Mouse (Mus musculus) G1E (cell line): ENCODE data around the gene Itga7. TPM values are rescaled to one million over a fixed set of nuclear protein-coding genes. Genes with fewer than 3 reads are reported as not detected.

Experiments
- ATAC-seq: 2 replicates; pipeline ENCODE4 v1.8.0; 2016; ENCODE audit warnings: mild to moderate bottlenecking; ENCODE audit not compliant: insufficient number of reproducible peaks, poor library complexity, low FRiP score, severe bottlenecking; ENCODE audit errors: extremely low read depth
- DNase-seq: peaks from one replicate; pipeline ENCODE4 v3.0.0; 2012; ENCODE audit warnings: low spot score
- H3K27me3 ChIP-seq: 2 replicates; pipeline ENCODE4 v1.6.1; 2012; ENCODE audit warnings: mild to moderate bottlenecking, low read length, inconsistent platforms; ENCODE audit not compliant: insufficient read depth
- H3K36me3 ChIP-seq: replicated peaks from 2 replicates; pipeline ENCODE3; 2012; ENCODE audit warnings: mild to moderate bottlenecking, inconsistent platforms
- H3K4me1 ChIP-seq: 2 replicates; pipeline ENCODE4 v1.6.1; 2012; ENCODE audit warnings: low read depth, low read length, inconsistent platforms, mixed read lengths; ENCODE audit not compliant: insufficient read depth
- H3K4me3 ChIP-seq: 2 replicates; pipeline ENCODE4 v1.5.1; 2012; ENCODE audit warnings: low read depth, mild to moderate bottlenecking, inconsistent platforms, low read length, moderate library complexity, mixed read lengths
- H3K9me3 ChIP-seq: replicated peaks from 2 replicates; pipeline ENCODE4 v1.6.1; 2012; ENCODE audit warnings: inconsistent platforms
- CTCF ChIP-seq: IDR thresholded peaks from 2 replicates; pipeline ENCODE4 v1.5.1; 2012; ENCODE audit warnings: low read depth, low read length, inconsistent platforms, mixed read lengths
- GATA1 ChIP-seq: IDR thresholded peaks from 2 replicates; pipeline ENCODE4 v1.6.1; 2012; ENCODE audit warnings: borderline replicate concordance, low read length, inconsistent platforms, mixed read lengths
- GATA2 ChIP-seq: IDR thresholded peaks from 2 replicates; pipeline ENCODE4 v1.6.1; 2012; ENCODE audit warnings: low read depth, low read length, inconsistent platforms, borderline replicate concordance
- POLR2AphosphoS5 ChIP-seq: IDR thresholded peaks from 2 replicates; pipeline ENCODE4 v1.6.1; 2012; ENCODE audit warnings: low read depth, low read length, inconsistent platforms; ENCODE audit not compliant: insufficient replicate concordance
- TAL1 ChIP-seq: conservative IDR thresholded peaks from 2 replicates; pipeline ENCODE4 v1.6.1; 2012; ENCODE audit warnings: low read depth, low read length, inconsistent platforms, mixed read lengths
- polyA plus RNA-seq: library from polyadenylated mRNA; stranded (reverse); fragments of >175 nt; gene quantifications from 2 replicates; pipeline ENCODE4 v1.2.3, GENCODE M21; 2012
- total RNA-seq, 2 experiments: library from RNA; stranded (forward) in 1 of 2; stranded (reverse) in 1 of 2; fragments of 200-1000 nt in 1 of 2; fragments of >200 nt in 1 of 2; fragmentation: Nextera tagmentation in 1 of 2; gene quantifications; 2 replicates each; pipeline ENCODE4 v1.2.3; 2014 to 2017

Itga7 gene
- total and polyA plus RNA-seq, 3 experiments = 0.02 to 0.33 TPM; not detected in 1

- Histone ChIP-seq H3K4me3 (no peak overlapping the region), H3K36me3 (no peaks in the 10 kb centered on the region), H3K27me3 (peaks cover 66% of the 10 kb centered on the region), H3K4me1 (no peaks in the 10 kb centered on the region), H3K9me3 (no peaks in the 10 kb centered on the region)
- no peak for TF ChIP-seq CTCF
- no peak for TF ChIP-seq TAL1
- TF ChIP-seq GATA1 = no peak
- TF ChIP-seq GATA2 = no peak
- TF ChIP-seq POLR2AphosphoS5 = no peak
- DNase-seq = no peak
- ATAC-seq = no peak
These were observed 2.2 kb upstream of the Itga7 start for GRCm38 (mm10) chr10:128931441-128931840.

GRCm38 (mm10) chr10:128933976-128934721, 531 bp downstream of the Itga7 start:
- peak overlapping the region; percentile 19; the same call in 1 of the 2 replicates for H3K4me3 ChIP-seq
- TF ChIP-seq GATA1 (no peak), TAL1 (no peak), POLR2AphosphoS5 (no peak), CTCF (no peak)
- no peaks in the 10 kb centered on the region for H3K4me1 ChIP-seq
- DNase-seq = no peak
- H3K27me3 ChIP-seq = peaks cover 57% of the 10 kb centered on the region
- H3K9me3 ChIP-seq = no peaks in the 10 kb centered on the region
- ATAC-seq = no peak
- no peaks in the 10 kb centered on the region for H3K36me3 ChIP-seq

- Histone ChIP-seq H3K4me1 (no peaks in the 10 kb centered on the region), H3K9me3 (no peaks in the 10 kb centered on the region), H3K36me3 (no peaks in the 10 kb centered on the region), H3K27me3 (peaks cover 51% of the 10 kb centered on the region), H3K4me3 (no peak overlapping the region)
- TF ChIP-seq GATA1 (no peak), POLR2AphosphoS5 (no peak), TAL1 (no peak), GATA2 (no peak), CTCF (no peak)
- ATAC-seq (no peak), DNase-seq (no peak)
These were observed 1.6 kb downstream of the Itga7 start for GRCm38 (mm10) chr10:128934997-128935787.

- DNase-seq (no peak), ATAC-seq (no peak)
- Histone ChIP-seq H3K27me3 (peaks cover 52% of the 10 kb centered on the region), H3K4me3 (no peak overlapping the region), H3K36me3 (no peaks in the 10 kb centered on the region), H3K4me1 (no peaks in the 10 kb centered on the region; the same call in 1 of the 2 replicates), H3K9me3 (no peaks in the 10 kb centered on the region)
- TF ChIP-seq TAL1 (no peak), CTCF (no peak), GATA2 (no peak), GATA1 (no peak), POLR2AphosphoS5 (no peak)
These were observed 2.3 kb downstream of the Itga7 start for GRCm38 (mm10) chr10:128935826-128936440.

- ATAC-seq = no peak
- no peak overlapping the region for H3K4me3 ChIP-seq
- TF ChIP-seq CTCF (no peak), GATA2 (no peak), TAL1 (no peak), POLR2AphosphoS5 (no peak), GATA1 (no peak)
- peaks cover 49% of the 10 kb centered on the region for H3K27me3 ChIP-seq
- H3K4me1 ChIP-seq = no peaks in the 10 kb centered on the region; the same call in 1 of the 2 replicates
- no peak for DNase-seq
- no peaks in the 10 kb centered on the region for H3K36me3 ChIP-seq
- H3K9me3 ChIP-seq = no peaks in the 10 kb centered on the region
These were observed 4.3 kb downstream of the Itga7 start for GRCm38 (mm10) chr10:128937756-128938390.

- no peak for ATAC-seq
- H3K27me3 ChIP-seq = peaks cover 43% of the 10 kb centered on the region
These were observed 4.8 kb downstream of the Itga7 start for GRCm38 (mm10) chr10:128938457-128938856.

More at GRCm38 (mm10) chr10:128938457-128938856, 4.8 kb downstream of the Itga7 start:
- DNase-seq = no peak
- Histone ChIP-seq H3K9me3 (no peaks in the 10 kb centered on the region), H3K4me3 (no peak overlapping the region), H3K4me1 (no peaks in the 10 kb centered on the region; the same call in 1 of the 2 replicates), H3K36me3 (no peaks in the 10 kb centered on the region)
- TF ChIP-seq GATA1 (no peak), CTCF (no peak), POLR2AphosphoS5 (no peak), TAL1 (no peak), GATA2 (no peak)
